Mouse (Mus musculus): Measurements from ENCODE around the gene Slc44a5. TPM values are rescaled to one million over a fixed set of nuclear protein-coding genes. Genes with fewer than 3 reads are reported as not detected.
"Not testable (repeated sequence)": the region's sequence is repeated elsewhere in the genome, so short reads cannot be mapped to it uniquely, and the experiment has no call there.

Gene Slc44a5
- polyA plus RNA-seq, 1 experiment = not detected

GRCm38 (mm10) chr3:154142618-154143017, 169.4 kb downstream of the Slc44a5 start:
- Histone ChIP-seq H3K4me3 (ENCODE audit: insufficient read depth, low read depth, low read length) (no peak overlapping the region), H3K27ac (replicated peaks; ENCODE audit: low read depth, low read length) (no peak overlapping the region), H3K4me1 (ENCODE audit: control insufficient read depth, insufficient read depth, insufficient read length, low read length) (no peaks in the 10 kb centered on the region)

DNA sequence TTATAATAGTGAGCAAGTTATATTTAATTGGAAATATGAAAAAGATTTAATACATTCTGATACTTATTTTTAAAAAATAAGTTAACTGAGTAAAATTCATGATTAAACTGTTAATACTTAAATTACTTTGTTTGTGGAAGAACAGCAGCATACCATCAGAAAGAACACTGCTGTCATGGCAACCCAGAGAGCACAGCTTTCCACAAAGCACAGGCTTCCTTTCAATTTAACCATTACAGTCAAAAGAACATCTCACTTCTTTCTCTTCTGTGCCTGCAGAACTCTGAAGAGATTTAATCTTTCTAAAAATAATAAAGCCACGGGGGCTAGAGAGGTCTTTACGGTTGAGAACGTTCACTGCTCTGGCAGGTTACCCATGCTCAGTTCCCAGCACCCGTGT, 172.5 kb downstream of the Slc44a5 start:
- Histone ChIP-seq H3K27ac (replicated peaks; ENCODE audit: low read depth, low read length) (no peak overlapping the region), H3K4me1 (ENCODE audit: control insufficient read depth, insufficient read depth, insufficient read length, low read length) (no peaks in the 10 kb centered on the region), H3K4me3 (ENCODE audit: insufficient read depth, low read depth, low read length) (no peak overlapping the region)

GRCm38 (mm10) chr3:154149778-154150177, 176.5 kb downstream of the Slc44a5 start:
- H3K4me1 ChIP-seq (ENCODE audit: control insufficient read depth, insufficient read depth, insufficient read length, low read length) = no peaks in the 10 kb centered on the region
- no peak overlapping the region for H3K27ac ChIP-seq (replicated peaks; ENCODE audit: low read depth, low read length)
- no peak overlapping the region for H3K4me3 ChIP-seq (ENCODE audit: insufficient read depth, low read depth, low read length)

DNA sequence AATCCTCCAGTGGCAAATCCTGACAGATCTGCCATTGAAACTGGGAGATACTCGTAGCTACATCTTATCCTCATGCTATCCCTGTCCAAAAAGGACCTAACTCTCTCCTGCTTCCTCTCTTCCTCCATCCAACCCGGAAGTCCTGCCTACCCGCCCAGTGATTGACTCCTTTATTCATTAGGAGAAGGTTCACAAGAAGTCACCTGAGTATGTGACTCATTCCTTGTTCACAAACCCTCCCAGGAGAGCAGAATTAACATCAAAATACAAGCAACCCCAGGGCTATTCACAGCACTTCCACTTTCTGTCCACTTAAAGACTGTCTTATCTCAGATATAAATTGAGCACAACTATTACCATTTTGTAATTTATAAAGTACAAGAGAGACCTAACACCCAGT, 180.3 kb downstream of the Slc44a5 start:
- H3K4me3 ChIP-seq (ENCODE audit: insufficient read depth, low read depth, low read length); H3K27ac ChIP-seq (replicated peaks; ENCODE audit: low read depth, low read length); H3K4me1 ChIP-seq (ENCODE audit: control insufficient read depth, insufficient read depth, insufficient read length, low read length): not testable (repeated sequence)

DNA sequence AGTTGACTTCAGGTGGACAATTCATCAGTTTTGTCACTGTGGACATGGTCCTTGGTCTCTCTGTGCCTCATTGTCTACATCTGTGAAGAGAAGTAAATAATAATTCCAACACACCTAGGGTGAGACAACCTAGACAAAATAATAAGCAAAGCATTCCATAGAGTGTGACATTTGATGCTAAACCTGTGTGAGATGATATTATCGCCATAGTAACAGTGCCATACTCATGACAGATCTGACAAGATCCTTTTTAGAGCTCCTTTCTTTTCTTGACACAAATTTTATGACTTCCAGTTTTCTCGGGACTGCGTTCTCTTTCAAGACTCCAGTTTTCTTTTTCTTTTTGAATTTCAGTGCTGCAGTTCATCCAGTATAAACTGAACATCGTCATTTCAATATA, 192.6 kb downstream of the Slc44a5 start:
- Histone ChIP-seq H3K27ac (replicated peaks; ENCODE audit: low read depth, low read length) (no peak overlapping the region), H3K4me3 (ENCODE audit: insufficient read depth, low read depth, low read length) (no peak overlapping the region), H3K4me1 (ENCODE audit: control insufficient read depth, insufficient read depth, insufficient read length, low read length) (no peaks in the 10 kb centered on the region)

DNA sequence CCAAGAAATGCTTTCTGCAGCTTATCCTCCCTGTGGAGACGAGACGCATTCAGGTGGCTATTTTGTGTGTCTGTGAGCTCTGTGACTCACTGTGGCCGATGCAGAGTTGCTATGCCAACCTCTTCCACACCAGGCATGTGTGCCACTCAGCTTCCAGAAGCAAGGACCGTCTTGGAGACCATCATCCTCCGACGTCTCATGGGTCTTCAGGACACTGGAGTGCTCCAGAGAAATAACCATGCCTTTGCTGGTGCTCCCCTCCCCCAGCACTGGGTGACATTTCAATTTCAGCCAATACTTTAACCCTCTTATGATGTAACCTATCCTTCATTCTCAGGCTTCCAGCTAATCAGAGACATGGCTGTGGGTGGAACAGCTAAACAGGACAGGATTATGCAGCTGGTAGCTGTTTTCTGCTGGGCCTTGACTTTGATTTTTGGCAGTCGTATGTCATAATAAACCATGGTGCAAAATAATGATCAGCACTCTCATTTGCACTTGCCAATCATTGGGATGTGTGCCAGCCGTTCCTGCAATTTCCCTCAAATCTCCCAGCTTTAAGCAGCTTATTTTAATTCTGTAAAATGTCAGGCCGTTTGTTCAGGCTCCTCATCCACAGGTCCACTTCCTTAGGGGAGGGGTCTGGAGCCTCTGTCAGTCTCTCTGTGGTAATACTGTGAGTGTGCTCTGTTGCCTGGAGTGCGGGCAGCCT, 198.8 kb downstream of the Slc44a5 start:
- Histone ChIP-seq H3K4me1 (ENCODE audit: control insufficient read depth, insufficient read depth, insufficient read length, low read length) (no peaks in the 10 kb centered on the region), H3K27ac (replicated peaks; ENCODE audit: low read depth, low read length) (no peak overlapping the region), H3K4me3 (ENCODE audit: insufficient read depth, low read depth, low read length) (no peak overlapping the region)

DNA sequence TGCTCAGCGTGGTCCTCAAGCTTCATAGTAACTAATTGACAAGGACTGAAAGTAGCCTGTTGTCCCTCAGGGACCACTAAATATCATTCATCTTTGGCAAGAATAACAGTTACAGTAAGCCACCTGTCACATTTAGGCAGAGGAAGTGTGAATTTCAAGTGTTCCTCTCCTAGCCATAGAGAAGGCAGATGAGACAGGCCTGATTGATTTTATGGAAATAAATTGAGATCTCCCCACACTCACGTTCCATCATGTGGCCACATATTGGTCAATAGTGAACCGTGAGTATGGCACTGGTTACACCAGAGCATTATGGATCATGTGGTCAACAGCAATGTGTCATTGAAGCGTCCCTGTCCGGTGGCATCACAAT, 199.3 kb downstream of the Slc44a5 start:
- no peak overlapping the region for H3K27ac ChIP-seq (replicated peaks; ENCODE audit: low read depth, low read length)
- H3K4me1 ChIP-seq (ENCODE audit: control insufficient read depth, insufficient read depth, insufficient read length, low read length) = no peaks in the 10 kb centered on the region
- H3K4me3 ChIP-seq (ENCODE audit: insufficient read depth, low read depth, low read length) = no peak overlapping the region

GRCm38 (mm10) chr3:154173556-154173955, 200.3 kb downstream of the Slc44a5 start:
- Histone ChIP-seq H3K4me1 (ENCODE audit: control insufficient read depth, insufficient read depth, insufficient read length, low read length) (0 out of 2 replicates have a peak, but pooled peaks cover 2% of the 10 kb centered on the region), H3K27ac (replicated peaks; ENCODE audit: low read depth, low read length) (no peak overlapping the region), H3K4me3 (ENCODE audit: insufficient read depth, low read depth, low read length) (no peak overlapping the region)

- H3K4me3 ChIP-seq (ENCODE audit: insufficient read depth, low read depth, low read length) = no peak overlapping the region
These were observed 200.8 kb downstream of the Slc44a5 start for GRCm38 (mm10) chr3:154174031-154174430.

DNA sequence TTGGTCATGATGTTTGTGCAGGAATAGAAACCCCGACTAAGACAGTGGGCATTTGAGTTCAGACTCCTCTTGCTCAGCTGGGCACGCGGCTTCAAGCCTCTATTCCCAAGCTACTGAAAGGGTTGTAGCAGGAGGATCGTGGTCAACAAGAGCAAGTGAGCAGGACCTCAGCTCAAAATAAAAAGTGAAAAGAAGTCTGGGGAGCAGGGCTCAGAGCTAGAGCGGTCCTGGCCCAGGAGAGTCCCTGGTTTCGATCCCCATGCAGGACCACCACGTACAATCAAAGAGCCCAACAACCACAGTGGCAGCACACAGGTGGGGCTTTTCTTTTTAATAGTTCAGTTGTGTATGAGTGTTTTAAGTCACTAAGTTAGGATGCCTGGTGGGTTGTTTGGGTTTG, 201.5 kb downstream of the Slc44a5 start:
- Histone ChIP-seq H3K4me1 (ENCODE audit: control insufficient read depth, insufficient read depth, insufficient read length, low read length) (0 out of 2 replicates have a peak, but pooled peaks cover 2% of the 10 kb centered on the region), H3K27ac (replicated peaks; ENCODE audit: low read depth, low read length) (no peak overlapping the region), H3K4me3 (ENCODE audit: insufficient read depth, low read depth, low read length) (no peak overlapping the region)

More at GRCm38 (mm10) chr3:154174031-154174430, 200.8 kb downstream of the Slc44a5 start:
- H3K4me1 ChIP-seq (ENCODE audit: control insufficient read depth, insufficient read depth, insufficient read length, low read length) = 0 out of 2 replicates have a peak, but pooled peaks cover 2% of the 10 kb centered on the region
- H3K27ac ChIP-seq (replicated peaks; ENCODE audit: low read depth, low read length) = no peak overlapping the region

DNA sequence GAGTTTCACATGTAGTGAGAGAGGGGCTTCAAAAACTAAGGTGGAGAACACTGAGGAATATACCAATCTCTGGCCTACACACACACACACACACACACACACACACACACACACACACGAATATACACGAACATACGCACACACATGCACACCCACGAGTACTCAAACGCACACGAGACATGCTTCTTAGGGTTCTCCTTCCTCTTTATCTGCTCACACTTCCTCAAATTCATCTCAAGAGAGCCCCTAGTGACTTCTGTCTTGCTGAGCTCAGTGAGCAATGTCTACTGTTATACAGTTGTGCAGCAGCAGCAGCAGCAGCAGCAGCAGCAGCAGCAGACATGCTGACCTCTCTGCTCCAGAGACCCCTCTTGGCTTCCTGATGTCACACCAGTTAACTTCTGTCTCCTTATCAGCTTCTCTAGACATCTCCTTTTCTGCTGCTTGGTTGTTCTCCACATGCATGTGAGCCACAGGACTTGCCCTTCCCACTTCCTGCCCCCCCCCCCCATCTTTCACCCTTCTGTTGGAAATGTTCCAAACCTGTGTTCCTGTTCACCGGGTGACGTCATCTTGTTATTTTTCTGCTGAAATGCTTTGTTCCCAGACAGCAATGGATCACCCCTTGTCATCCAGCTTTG, 204.5 kb downstream of the Slc44a5 start:
- Histone ChIP-seq H3K27ac (replicated peaks; ENCODE audit: low read depth, low read length) (no peak overlapping the region), H3K4me3 (ENCODE audit: insufficient read depth, low read depth, low read length) (no peak overlapping the region), H3K4me1 (ENCODE audit: control insufficient read depth, insufficient read depth, insufficient read length, low read length) (0 out of 2 replicates have a peak, but pooled peaks cover 2% of the 10 kb centered on the region)

GRCm38 (mm10) chr3:154179423-154179920, 206.2 kb downstream of the Slc44a5 start:
- Histone ChIP-seq H3K4me3 (ENCODE audit: insufficient read depth, low read depth, low read length) (no peak overlapping the region), H3K27ac (replicated peaks; ENCODE audit: low read depth, low read length) (no peak overlapping the region), H3K4me1 (ENCODE audit: control insufficient read depth, insufficient read depth, insufficient read length, low read length) (peaks cover 2% of the 10 kb centered on the region; the same call in 1 of the 2 replicates)

- H3K4me1 ChIP-seq (ENCODE audit: control insufficient read depth, insufficient read depth, insufficient read length, low read length) = no peaks in the 10 kb centered on the region; the same call in 1 of the 2 replicates
- H3K4me3 ChIP-seq (ENCODE audit: insufficient read depth, low read depth, low read length) = no peak overlapping the region
- no peak overlapping the region for H3K27ac ChIP-seq (replicated peaks; ENCODE audit: low read depth, low read length)
These were observed 209.8 kb downstream of the Slc44a5 start for GRCm38 (mm10) chr3:154182987-154183386.

DNA sequence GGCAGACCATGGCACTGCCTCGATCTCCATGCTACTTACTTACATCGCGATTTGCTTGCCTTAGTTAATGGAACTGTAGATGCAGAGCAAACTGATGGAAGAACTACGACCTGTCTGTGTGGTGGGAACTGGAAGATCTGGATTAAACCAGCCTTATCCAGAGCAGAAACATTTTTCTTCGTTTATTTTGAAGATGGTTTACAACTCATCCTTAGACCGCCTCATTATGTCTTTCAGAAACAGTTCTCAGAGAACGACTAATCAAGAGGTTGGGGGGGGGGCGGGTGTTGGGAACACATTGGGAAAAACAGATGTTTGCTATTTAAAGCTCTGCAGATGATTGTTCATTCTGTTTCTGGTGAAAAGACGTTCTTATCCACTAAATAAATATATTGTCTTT, 210.7 kb downstream of the Slc44a5 start:
- Histone ChIP-seq H3K4me3 (ENCODE audit: insufficient read depth, low read depth, low read length) (no peak overlapping the region), H3K27ac (replicated peaks; ENCODE audit: low read depth, low read length) (no peak overlapping the region), H3K4me1 (ENCODE audit: control insufficient read depth, insufficient read depth, insufficient read length, low read length) (no peaks in the 10 kb centered on the region; the same call in 1 of the 2 replicates)

DNA sequence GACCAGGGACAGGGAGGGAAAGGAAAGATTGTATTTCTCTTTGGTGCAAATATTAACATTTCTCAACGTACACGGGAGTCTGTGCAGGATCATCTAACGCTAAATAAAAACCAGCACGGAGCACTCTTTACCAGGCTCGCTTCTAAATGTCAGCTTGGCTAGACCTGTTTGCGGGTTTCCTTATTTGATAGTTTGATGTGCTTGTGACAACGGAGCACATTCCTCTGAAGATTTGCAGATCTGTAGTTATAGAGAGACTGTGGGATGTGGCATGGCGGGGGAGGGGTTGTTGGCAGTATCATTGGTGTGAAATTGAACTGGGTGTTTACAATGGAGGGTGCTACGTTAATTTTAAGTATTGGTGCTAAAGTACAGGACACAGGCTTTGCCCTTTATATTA, 215.4 kb downstream of the Slc44a5 start:
- H3K4me1 ChIP-seq (ENCODE audit: control insufficient read depth, insufficient read depth, insufficient read length, low read length) = no peaks in the 10 kb centered on the region; the same call in 1 of the 2 replicates

More for the DNA sequence above, 215.4 kb downstream of the Slc44a5 start:
- no peak overlapping the region for H3K27ac ChIP-seq (replicated peaks; ENCODE audit: low read depth, low read length)
- no peak overlapping the region for H3K4me3 ChIP-seq (ENCODE audit: insufficient read depth, low read depth, low read length)
